Mouse (Mus musculus) spleen, postnatal 14 days (tissue): ENCODE results near the gene Map1a.

ENCODE experiments used
- DNase-seq, 2 experiments: peaks; one replicate each; pipeline ENCODE4 v3.0.0; 2021 to 2022; ENCODE audit warnings: low spot score in 2 of 2

Gene Map1a

GRCm38 (mm10) chr2:121288901-121289729 lies at the start of gene Map1a:
TSS of gene Map1a (plus strand) at chr2:121289600.
- DNase-seq: peak; percentile 72 to 79

GRCm38 (mm10) chr2:121244099-121244498 lies 45.3 kb upstream of the Map1a start:
- no peak for DNase-seq

GRCm38 (mm10) chr2:121249758-121250157 lies 39.6 kb upstream of the Map1a start:
- no peak for DNase-seq

GRCm38 (mm10) chr2:121268446-121268845 lies 21.0 kb upstream of the Map1a start:
- no peak for DNase-seq

DNA sequence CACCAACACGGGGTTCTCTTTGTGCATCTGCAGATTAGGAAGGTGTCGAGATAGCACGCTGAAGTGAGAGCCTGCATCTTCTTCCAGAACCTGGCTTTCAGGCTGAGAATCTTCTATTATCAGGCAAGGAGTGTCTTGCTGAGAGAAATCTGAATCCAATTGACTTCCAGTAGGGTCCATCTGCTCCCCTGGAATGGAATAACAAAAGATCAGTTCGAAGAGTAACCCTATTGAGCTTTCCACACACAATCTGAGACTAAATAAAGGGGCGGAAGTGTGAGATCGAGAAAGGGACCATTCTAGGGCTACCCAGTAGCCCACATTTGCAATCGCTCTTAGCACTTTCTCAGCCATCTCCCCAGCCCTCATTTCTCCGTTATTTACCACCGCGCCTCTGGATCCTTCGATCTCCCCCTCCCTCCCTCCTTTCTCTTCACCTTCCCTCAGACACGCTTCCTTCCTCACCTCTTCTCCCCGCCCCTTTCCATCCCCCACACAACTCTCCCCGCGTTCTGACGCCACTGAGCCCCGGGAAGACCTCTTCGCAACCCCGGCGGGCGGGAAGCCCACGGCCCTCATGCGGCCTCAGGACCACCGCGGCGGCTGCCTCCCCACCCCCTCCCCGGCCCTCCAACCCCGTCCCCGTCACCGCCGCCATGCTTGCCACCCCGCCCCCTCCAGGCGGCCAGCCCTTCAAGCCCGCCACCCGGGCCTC lies 18.7 kb upstream of the Map1a start:
- no peak for DNase-seq

GRCm38 (mm10) chr2:121271236-121271927 lies 18.0 kb upstream of the Map1a start, which contains the start of gene Trp53bp1:
TSS of gene Trp53bp1 (minus strand) at chr2:121271407.
- DNase-seq: peak; percentile 85 to 91

DNA sequence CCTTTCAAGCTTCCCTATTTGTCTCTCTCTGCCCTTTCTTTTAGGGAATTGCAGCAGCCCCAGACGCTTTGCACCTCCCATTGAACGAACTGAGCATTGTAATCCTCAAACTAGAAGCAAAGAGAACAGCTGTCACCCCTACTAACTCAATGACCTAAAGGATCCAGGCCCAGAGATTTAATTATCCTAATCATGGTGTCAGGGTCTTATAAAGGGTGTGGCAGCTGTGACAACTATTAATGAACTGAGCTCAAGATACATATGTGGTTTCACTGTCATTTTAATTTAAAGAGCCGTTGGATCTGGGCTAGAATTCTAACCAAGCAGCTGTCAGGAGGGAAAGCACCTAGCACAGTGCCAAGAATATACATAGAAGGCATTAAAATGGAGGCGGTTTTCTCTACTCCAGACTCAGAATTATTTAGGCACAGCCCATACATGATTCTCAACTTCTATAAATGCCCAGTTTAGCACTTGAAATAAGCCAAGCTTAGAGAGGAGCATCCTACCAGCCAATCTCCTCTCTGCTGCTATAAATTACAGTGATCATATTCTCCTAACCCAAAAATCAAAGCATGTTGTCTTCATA lies 17.4 kb upstream of the Map1a start:
- DNase-seq: no peak

DNA sequence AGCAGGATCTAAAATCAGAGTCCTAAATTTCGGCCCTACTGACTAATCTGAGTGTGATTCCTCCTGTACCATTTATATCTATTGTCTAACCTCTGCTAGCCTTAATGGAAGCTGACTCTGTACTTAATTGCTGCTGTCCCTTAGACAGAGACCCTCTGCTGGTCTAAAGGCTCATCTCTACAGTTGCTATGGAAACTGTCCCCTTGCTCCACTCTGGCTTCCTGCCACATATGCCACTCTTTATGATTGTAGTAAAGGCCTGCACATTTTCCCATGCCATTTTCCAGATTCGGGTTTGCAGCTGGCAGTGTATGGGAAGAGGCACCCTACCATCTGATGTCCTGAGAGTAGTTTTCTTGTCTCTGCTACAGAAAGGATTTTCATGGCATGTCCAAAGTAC lies 1.6 kb upstream of the Map1a start:
- DNase-seq: no peak

DNA sequence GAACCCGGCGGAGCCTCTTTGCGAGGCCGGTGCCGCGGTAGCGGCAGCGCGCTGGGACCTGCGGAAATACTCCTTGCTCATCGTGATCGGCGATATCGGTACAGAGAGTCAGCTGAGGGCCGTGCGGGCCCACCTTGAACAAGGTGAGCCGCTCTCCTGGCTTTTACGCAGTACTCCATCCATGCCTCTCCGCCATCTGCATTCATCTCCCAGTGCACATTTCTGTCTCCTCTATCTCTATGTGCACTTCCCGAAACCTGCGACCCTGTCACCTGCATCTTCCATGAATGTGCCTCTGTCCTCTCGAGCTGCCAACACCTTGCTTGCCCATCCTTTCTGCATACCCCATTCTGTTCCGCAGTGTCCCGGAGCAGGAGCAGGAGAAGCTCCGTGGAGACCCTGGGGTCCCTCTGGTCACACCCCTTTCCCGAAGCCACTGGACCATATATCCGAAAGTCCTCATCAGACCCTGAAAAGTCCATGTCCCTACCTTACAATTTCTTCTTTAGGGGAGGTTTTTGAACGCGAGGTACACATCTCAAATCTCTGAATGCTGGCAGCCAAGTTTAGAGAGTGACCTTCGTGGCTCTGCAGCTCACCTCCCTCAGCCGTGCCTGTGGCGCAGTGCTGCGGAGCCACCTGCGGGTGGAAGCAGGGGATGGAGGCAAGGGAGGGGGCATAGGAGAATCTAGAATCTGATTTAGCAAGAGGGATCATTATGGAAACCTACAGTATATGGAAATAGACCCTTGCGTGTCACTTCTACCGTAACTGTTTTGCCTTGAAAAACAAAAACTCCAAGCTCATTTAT lies 535 bp downstream of the Map1a start:
- no peak for DNase-seq

DNA sequence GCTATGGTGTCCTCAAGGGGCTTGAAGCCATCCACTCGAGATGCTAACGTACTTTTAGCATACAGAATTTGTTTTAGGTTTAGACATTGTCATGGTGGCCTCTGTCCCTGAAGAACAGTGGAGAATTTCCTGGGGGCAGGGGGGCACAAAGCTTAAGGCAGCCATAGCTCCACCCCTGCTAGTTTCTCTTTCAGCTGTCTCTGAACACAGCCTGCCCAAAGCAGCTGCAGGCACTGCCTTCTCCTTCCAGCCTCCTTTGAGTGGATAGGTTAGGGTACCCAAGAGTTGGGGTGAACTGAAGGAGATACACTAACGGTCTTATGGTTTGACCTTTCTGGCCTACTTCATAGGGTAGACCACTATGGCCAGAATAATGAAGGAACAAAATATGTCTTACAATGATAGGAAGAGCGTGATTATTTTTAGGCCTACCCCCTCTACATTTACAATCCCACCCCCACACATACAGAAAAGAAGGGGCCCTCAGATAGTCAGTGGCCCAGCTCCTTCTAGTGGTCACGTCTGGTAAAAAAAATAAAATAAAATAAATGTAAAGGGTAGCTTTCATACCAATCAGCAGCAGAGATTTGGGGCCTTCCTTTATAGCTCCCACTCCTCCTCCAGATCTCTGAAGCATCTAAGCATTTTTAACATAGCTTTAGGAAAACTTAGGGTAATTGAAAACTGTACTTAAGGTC lies 3.1 kb downstream of the Map1a start:
- DNase-seq: no peak

GRCm38 (mm10) chr2:121294182-121294581 lies 4.8 kb downstream of the Map1a start:
- no peak for DNase-seq

DNA sequence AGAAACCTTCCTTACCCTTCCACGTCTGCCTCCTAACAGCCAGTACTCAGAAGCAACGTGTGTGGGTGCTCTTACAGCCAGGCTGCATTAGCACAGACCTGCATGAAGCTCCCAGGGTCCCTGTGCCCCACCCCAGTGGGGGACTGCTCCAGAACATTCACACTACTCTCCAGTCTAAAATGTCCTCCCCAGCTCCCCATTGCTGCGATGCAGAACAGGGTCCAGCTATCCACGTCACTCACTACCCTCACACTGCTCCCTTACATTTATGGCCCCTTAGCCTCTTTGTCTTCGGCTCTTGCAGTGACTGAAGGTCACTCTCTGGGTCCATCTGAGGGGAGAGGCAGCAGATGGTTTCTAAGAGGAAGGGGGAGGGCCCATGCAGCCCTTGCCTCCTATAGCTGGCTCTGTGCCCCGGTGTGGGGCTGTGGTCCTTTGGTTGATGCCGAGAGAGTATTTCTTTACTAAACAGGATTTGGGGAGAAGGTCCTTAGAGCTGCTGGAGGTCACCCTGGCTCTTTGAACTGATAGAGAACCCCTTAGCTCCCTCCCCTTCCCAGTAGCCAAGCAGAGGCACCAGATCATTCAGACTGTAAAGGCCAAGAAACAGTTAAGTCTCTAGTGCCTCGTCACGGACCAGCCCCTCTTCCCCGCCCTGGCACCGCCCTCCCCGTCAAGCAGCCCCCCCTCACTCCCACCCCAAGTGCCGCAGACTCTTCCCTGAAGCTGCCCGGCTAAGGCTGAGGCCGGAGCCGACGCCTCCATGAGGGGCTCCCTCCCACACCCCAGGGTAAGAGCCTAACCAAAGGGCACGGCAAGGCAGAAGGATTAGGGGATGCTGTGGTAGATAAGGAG lies 5.6 kb downstream of the Map1a start:
- DNase-seq: no peak

GRCm38 (mm10) chr2:121295608-121296571 lies 6.5 kb downstream of the Map1a start:
- DNase-seq: no peak

DNA sequence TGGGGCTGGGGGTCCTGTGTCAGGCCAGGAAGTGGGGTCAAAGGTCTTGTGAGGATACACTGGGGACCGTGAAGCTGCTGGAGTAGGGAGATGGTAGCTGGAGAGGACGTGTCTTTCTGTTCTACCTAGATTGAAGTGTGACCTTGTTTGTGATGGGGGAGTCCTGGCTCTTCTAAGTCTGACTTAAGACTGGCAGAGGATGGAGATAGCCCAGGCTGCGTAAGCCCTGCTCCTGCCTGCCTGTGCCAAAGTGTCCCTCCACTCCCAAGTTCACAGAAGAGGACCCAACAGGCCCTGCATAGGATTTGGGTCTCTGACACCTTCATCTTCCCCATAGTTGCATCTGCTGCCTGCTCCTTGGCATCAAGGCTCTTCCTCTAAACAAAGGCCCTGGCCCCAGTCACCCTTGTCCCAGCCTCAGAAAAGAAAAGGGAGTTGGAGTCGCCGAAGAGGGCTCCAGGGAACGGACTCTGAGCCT lies 7.4 kb downstream of the Map1a start:
- no peak for DNase-seq

GRCm38 (mm10) chr2:121297701-121298100 lies 8.3 kb downstream of the Map1a start:
- no peak for DNase-seq

- no peak for DNase-seq
Measured at GRCm38 (mm10) chr2:121298131-121298530, 8.7 kb downstream of the Map1a start.

GRCm38 (mm10) chr2:121299471-121299870 lies 10.1 kb downstream of the Map1a start:
- DNase-seq: no peak

DNA sequence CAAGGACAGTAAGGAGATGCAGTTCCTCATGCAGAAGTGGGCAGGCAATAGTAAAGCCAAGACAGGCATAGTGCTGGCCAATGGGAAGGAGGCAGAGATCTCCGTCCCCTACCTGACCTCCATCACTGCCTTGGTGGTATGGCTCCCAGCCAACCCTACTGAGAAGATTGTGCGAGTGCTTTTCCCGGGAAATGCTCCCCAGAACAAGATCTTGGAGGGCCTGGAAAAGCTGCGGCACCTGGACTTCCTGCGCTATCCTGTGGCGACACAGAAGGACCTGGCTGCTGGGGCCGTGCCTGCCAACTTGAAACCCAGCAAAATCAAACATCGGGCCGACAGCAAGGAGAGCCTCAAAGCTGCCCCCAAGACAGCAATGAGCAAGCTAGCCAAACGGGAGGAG lies 10.6 kb downstream of the Map1a start:
- DNase-seq: no peak
